Mouse (Mus musculus): ENCODE results near the gene Arhgap10. TPM values are rescaled to one million over a fixed set of nuclear protein-coding genes. Genes with fewer than 3 reads are reported as not detected.
A peak's percentile ranks its signal among the peaks of the same experiment; 100 is the strongest.

Gene Arhgap10
- polyA plus RNA-seq, 1 experiment from 2014 or later, result 19.7 TPM

- Histone ChIP-seq H3K27me3 (replicated peaks; ENCODE audit: control insufficient read depth, insufficient read depth, low read length) (no peaks in the 10 kb centered on the region), H3K4me1 (replicated peaks; ENCODE audit: control insufficient read depth, insufficient read depth, low read length) (no peaks in the 10 kb centered on the region), H3K27ac (ENCODE audit: low read depth, low read length) (no peak overlapping the region), H3K9ac (ENCODE audit: low read depth, low read length) (no peak overlapping the region), H3K36me3 (ENCODE audit: control insufficient read depth, insufficient read depth) (0 out of 2 replicates have a peak, but pooled peaks cover 9% of the 10 kb centered on the region), H3K4me2 (replicated peaks; ENCODE audit: low read depth) (no peak overlapping the region), H3K4me3 (ENCODE audit: low read depth, low read length) (no peak overlapping the region), H3K9me3 (ENCODE audit: control insufficient read depth) (no peaks in the 10 kb centered on the region)
- WGBS, result 88% methylated on average over 9 of the region's 9 CpGs
- no peak for ATAC-seq
- no peak for TF ChIP-seq CTCF (IDR thresholded peaks at IDR 0.05; ENCODE audit: low read depth)
These were observed 166.4 kb downstream of the Arhgap10 start for GRCm38 (mm10) chr8:77351177-77351860.

GRCm38 (mm10) chr8:77350121-77350777 lies 167.5 kb downstream of the Arhgap10 start:
- no peaks in the 10 kb centered on the region for H3K9me3 ChIP-seq (ENCODE audit: control insufficient read depth)
- no peaks in the 10 kb centered on the region for H3K27me3 ChIP-seq (replicated peaks; ENCODE audit: control insufficient read depth, insufficient read depth, low read length)
- TF ChIP-seq CTCF (IDR thresholded peaks at IDR 0.05; ENCODE audit: low read depth), result no peak
- peaks cover 15% of the 10 kb centered on the region; the same call in 1 of the 2 replicates for H3K36me3 ChIP-seq (ENCODE audit: control insufficient read depth, insufficient read depth)
- 78% methylated on average over 4 of the region's 4 CpGs for WGBS
- no peaks in the 10 kb centered on the region for H3K4me1 ChIP-seq (replicated peaks; ENCODE audit: control insufficient read depth, insufficient read depth, low read length)
- H3K4me3 ChIP-seq (ENCODE audit: low read depth, low read length), result no peak overlapping the region
- no peak overlapping the region for H3K9ac ChIP-seq (ENCODE audit: low read depth, low read length)
- ATAC-seq, result no peak
- H3K27ac ChIP-seq (ENCODE audit: low read depth, low read length), result no peak overlapping the region
- H3K4me2 ChIP-seq (replicated peaks; ENCODE audit: low read depth), result no peak overlapping the region

GRCm38 (mm10) chr8:77343916-77344315 lies 173.8 kb downstream of the Arhgap10 start:
- Histone ChIP-seq H3K27ac (ENCODE audit: low read depth, low read length) (no peak overlapping the region), H3K36me3 (ENCODE audit: control insufficient read depth, insufficient read depth) (peaks cover 16% of the 10 kb centered on the region), H3K9ac (ENCODE audit: low read depth, low read length) (no peak overlapping the region), H3K4me1 (replicated peaks; ENCODE audit: control insufficient read depth, insufficient read depth, low read length) (no peaks in the 10 kb centered on the region), H3K27me3 (replicated peaks; ENCODE audit: control insufficient read depth, insufficient read depth, low read length) (no peaks in the 10 kb centered on the region), H3K4me2 (replicated peaks; ENCODE audit: low read depth) (no peak overlapping the region), H3K4me3 (ENCODE audit: low read depth, low read length) (no peak overlapping the region), H3K9me3 (ENCODE audit: control insufficient read depth) (no peaks in the 10 kb centered on the region)
- WGBS, result 92% methylated on average over 6 of the region's 6 CpGs
- ATAC-seq, result no peak
- no peak for TF ChIP-seq CTCF (IDR thresholded peaks at IDR 0.05; ENCODE audit: low read depth)

GRCm38 (mm10) chr8:77343335-77343734 lies 174.4 kb downstream of the Arhgap10 start:
- no peak overlapping the region for H3K27ac ChIP-seq (ENCODE audit: low read depth, low read length)
- H3K9ac ChIP-seq (ENCODE audit: low read depth, low read length), result no peak overlapping the region
- no peak for ATAC-seq
- no peaks in the 10 kb centered on the region for H3K27me3 ChIP-seq (replicated peaks; ENCODE audit: control insufficient read depth, insufficient read depth, low read length)
- no peaks in the 10 kb centered on the region for H3K9me3 ChIP-seq (ENCODE audit: control insufficient read depth)
- no peak overlapping the region for H3K4me3 ChIP-seq (ENCODE audit: low read depth, low read length)
- TF ChIP-seq CTCF (IDR thresholded peaks at IDR 0.05; ENCODE audit: low read depth), result no peak
- no peaks in the 10 kb centered on the region for H3K4me1 ChIP-seq (replicated peaks; ENCODE audit: control insufficient read depth, insufficient read depth, low read length)
- 90% methylated on average over 3 of the region's 3 CpGs for WGBS
- peaks cover 16% of the 10 kb centered on the region for H3K36me3 ChIP-seq (ENCODE audit: control insufficient read depth, insufficient read depth)
- H3K4me2 ChIP-seq (replicated peaks; ENCODE audit: low read depth), result no peak overlapping the region

- Histone ChIP-seq H3K27me3 (replicated peaks; ENCODE audit: control insufficient read depth, insufficient read depth, low read length) (no peaks in the 10 kb centered on the region), H3K36me3 (ENCODE audit: control insufficient read depth, insufficient read depth) (peaks cover 12% of the 10 kb centered on the region), H3K4me3 (ENCODE audit: low read depth, low read length) (no peak overlapping the region), H3K9me3 (ENCODE audit: control insufficient read depth) (no peaks in the 10 kb centered on the region), H3K4me2 (replicated peaks; ENCODE audit: low read depth) (no peak overlapping the region), H3K9ac (ENCODE audit: low read depth, low read length) (no peak overlapping the region), H3K27ac (ENCODE audit: low read depth, low read length) (no peak overlapping the region), H3K4me1 (replicated peaks; ENCODE audit: control insufficient read depth, insufficient read depth, low read length) (no peaks in the 10 kb centered on the region)
- 82% methylated on average over 4 of the region's 4 CpGs for WGBS
- TF ChIP-seq CTCF (IDR thresholded peaks at IDR 0.05; ENCODE audit: low read depth), result peak; percentile 33; the same call in 1 of the 2 replicates
- no peak for ATAC-seq
These were observed 175.6 kb downstream of the Arhgap10 start for GRCm38 (mm10) chr8:77342144-77342543.

- Histone ChIP-seq H3K4me2 (replicated peaks; ENCODE audit: low read depth) (no peak overlapping the region), H3K4me1 (replicated peaks; ENCODE audit: control insufficient read depth, insufficient read depth, low read length) (no peaks in the 10 kb centered on the region), H3K9me3 (ENCODE audit: control insufficient read depth) (no peaks in the 10 kb centered on the region), H3K4me3 (ENCODE audit: low read depth, low read length) (no peak overlapping the region), H3K27me3 (replicated peaks; ENCODE audit: control insufficient read depth, insufficient read depth, low read length) (no peaks in the 10 kb centered on the region), H3K36me3 (ENCODE audit: control insufficient read depth, insufficient read depth) (peaks cover 12% of the 10 kb centered on the region), H3K9ac (ENCODE audit: low read depth, low read length) (no peak overlapping the region), H3K27ac (ENCODE audit: low read depth, low read length) (no peak overlapping the region)
- 66% methylated on average over 9 of the region's 9 CpGs for WGBS
- no peak for ATAC-seq
- no peak for TF ChIP-seq CTCF (IDR thresholded peaks at IDR 0.05; ENCODE audit: low read depth)
These were observed 176.4 kb downstream of the Arhgap10 start for GRCm38 (mm10) chr8:77341329-77341728.
